Mouse (Mus musculus) small intestine, adult 2 months (tissue): ENCODE measurements around the gene Car2. TPM values are rescaled to one million over a fixed set of nuclear protein-coding genes. Genes with fewer than 3 reads are reported as not detected.

Experiments used
- H3K27ac ChIP-seq: fragments of 200-500 bp; 2 replicates; pipeline ENCODE4 v1.5.1; 2012; ENCODE audit warnings: low read depth, low read length, control low read depth, inconsistent platforms; ENCODE audit not compliant: insufficient read depth
- H3K27me3 ChIP-seq: fragments of 200-500 bp; 2 replicates; pipeline ENCODE4 v1.6.1; 2012; ENCODE audit warnings: mild to moderate bottlenecking, moderate library complexity, low read length, inconsistent platforms; ENCODE audit not compliant: control insufficient read depth, insufficient read depth
- H3K36me3 ChIP-seq: fragments of 200-500 bp; 2 replicates; pipeline ENCODE4 v1.6.1; 2012; ENCODE audit warnings: mild to moderate bottlenecking, low read length, control low read depth, inconsistent platforms; ENCODE audit not compliant: control insufficient read depth, insufficient read depth
- H3K4me1 ChIP-seq: fragments of 200-500 bp; 2 replicates; pipeline ENCODE4 v1.6.1; 2012; ENCODE audit warnings: low read length, inconsistent platforms, mixed read lengths; ENCODE audit not compliant: control insufficient read depth, insufficient read depth, insufficient read length
- H3K4me3 ChIP-seq: fragments of 200-500 bp; 2 replicates; pipeline ENCODE4 v1.5.1; 2012; ENCODE audit warnings: low read depth, mild to moderate bottlenecking, control low read depth, inconsistent platforms, low read length, moderate library complexity
- CTCF ChIP-seq: fragments of 200-500 bp; IDR thresholded peaks from 2 replicates; pipeline ENCODE4 v1.5.1; 2012; ENCODE audit warnings: low read depth, mild to moderate bottlenecking, control low read depth, inconsistent platforms, low read length, moderate library complexity, mixed read lengths; ENCODE audit not compliant: insufficient replicate concordance, insufficient read length; ENCODE audit errors: extremely low read depth
- POLR2A ChIP-seq: fragments of 200-500 bp; IDR thresholded peaks from 2 replicates; pipeline ENCODE4 v1.6.1; 2012; ENCODE audit warnings: low read depth, mild to moderate bottlenecking, control low read depth, inconsistent platforms, low read length, moderate library complexity
- WGBS: fragments of 180-500 bp; shearing (Covaris S2); methylation state at CpG from one replicate; pipeline ENCODE4 v1.1.7; 2018; 5-methylcytosine and 5-hydroxymethylcytosine counted together
- polyA plus RNA-seq: library from polyadenylated mRNA; depleted of rRNA; stranded (reverse); fragments of >200 nt; gene quantifications from 2 replicates; pipeline ENCODE4 v1.2.3, GENCODE M21; 2012

Gene Car2
- polyA plus RNA-seq, 1 experiment = 23.6 TPM

- WGBS = 80% methylated on average over 3 of the region's 3 CpGs
- H3K27ac ChIP-seq = no peak overlapping the region
These were observed 6.8 kb upstream of the Car2 start for GRCm38 (mm10) chr3:14879293-14879692.

GRCm38 (mm10) chr3:14880277-14880676 is 5.8 kb upstream of the Car2 start:
- Histone ChIP-seq H3K36me3 (no peaks in the 10 kb centered on the region), H3K4me3 (no peak overlapping the region), H3K27me3 (no peaks in the 10 kb centered on the region), H3K4me1 (no peaks in the 10 kb centered on the region), H3K27ac (no peak overlapping the region)
- TF ChIP-seq POLR2A = no peak
- TF ChIP-seq CTCF = no peak
- 69% methylated on average over 2 of the region's 2 CpGs for WGBS

More at GRCm38 (mm10) chr3:14879293-14879692, 6.8 kb upstream of the Car2 start:
- H3K27me3 ChIP-seq = no peaks in the 10 kb centered on the region
- H3K36me3 ChIP-seq = no peaks in the 10 kb centered on the region
- no peaks in the 10 kb centered on the region for H3K4me1 ChIP-seq
- no peak overlapping the region for H3K4me3 ChIP-seq
- TF ChIP-seq POLR2A (no peak), CTCF (no peak)

GRCm38 (mm10) chr3:14882005-14882404 is 4.1 kb upstream of the Car2 start:
- no peak for TF ChIP-seq POLR2A
- TF ChIP-seq CTCF = no peak
- Histone ChIP-seq H3K4me1 (no peaks in the 10 kb centered on the region), H3K36me3 (no peaks in the 10 kb centered on the region), H3K27me3 (no peaks in the 10 kb centered on the region), H3K4me3 (no peak overlapping the region), H3K27ac (no peak overlapping the region)

GRCm38 (mm10) chr3:14882756-14883155 is 3.3 kb upstream of the Car2 start:
- WGBS = 66% methylated on average over 3 of the region's 3 CpGs
- no peaks in the 10 kb centered on the region for H3K36me3 ChIP-seq
- no peaks in the 10 kb centered on the region for H3K4me1 ChIP-seq
- TF ChIP-seq CTCF = no peak
- TF ChIP-seq POLR2A = no peak
- H3K27me3 ChIP-seq = no peaks in the 10 kb centered on the region
- no peak overlapping the region for H3K4me3 ChIP-seq
- no peak overlapping the region for H3K27ac ChIP-seq

- TF ChIP-seq POLR2A (no peak), CTCF (no peak)
- Histone ChIP-seq H3K4me1 (no peaks in the 10 kb centered on the region), H3K27me3 (no peaks in the 10 kb centered on the region), H3K4me3 (no peak overlapping the region), H3K36me3 (no peaks in the 10 kb centered on the region), H3K27ac (no peak overlapping the region)
These were observed 1.2 kb upstream of the Car2 start for GRCm38 (mm10) chr3:14884826-14885225.

GRCm38 (mm10) chr3:14887134-14887666 is 1.1 kb downstream of the Car2 start:
- no peak overlapping the region for H3K27ac ChIP-seq
- 60% methylated on average over 11 of the region's 11 CpGs for WGBS

GRCm38 (mm10) chr3:14887686-14888295 is 1.7 kb downstream of the Car2 start:
- Histone ChIP-seq H3K36me3 (no peaks in the 10 kb centered on the region), H3K4me3 (peak overlapping the region; percentile 27), H3K4me1 (no peaks in the 10 kb centered on the region), H3K27me3 (no peaks in the 10 kb centered on the region), H3K27ac (no peak overlapping the region)
- TF ChIP-seq CTCF = no peak
- TF ChIP-seq POLR2A = no peak
- 66% methylated on average over 10 of the region's 10 CpGs for WGBS

More at GRCm38 (mm10) chr3:14887134-14887666, 1.1 kb downstream of the Car2 start:
- Histone ChIP-seq H3K36me3 (no peaks in the 10 kb centered on the region), H3K4me3 (peak overlapping the region; percentile 73), H3K27me3 (no peaks in the 10 kb centered on the region), H3K4me1 (no peaks in the 10 kb centered on the region)
- TF ChIP-seq CTCF (no peak), POLR2A (no peak)
